In the genomic region with DNA sequence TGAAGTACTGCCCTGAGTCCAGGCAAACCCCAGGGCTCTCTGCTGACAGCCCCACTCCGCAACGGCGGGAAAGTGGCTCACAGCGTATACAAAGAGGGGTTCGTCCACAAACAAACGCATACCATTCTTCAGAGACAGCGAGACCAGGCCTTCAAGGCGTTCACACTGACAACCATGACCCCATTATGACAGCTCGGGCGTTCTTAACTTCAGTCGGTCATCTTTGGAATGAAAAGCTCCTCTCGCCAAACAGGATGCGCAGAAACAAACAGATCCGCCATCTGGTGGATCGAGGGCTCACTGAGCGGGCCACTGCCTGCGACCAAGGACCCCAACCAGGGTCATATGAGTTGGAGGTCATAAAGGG, we compare ENCODE assay signal across 7 mouse cellular contexts. TPM values are rescaled to one million over a fixed set of nuclear protein-coding genes. Genes with fewer than 3 reads are reported as not detected.
DNase-seq lines count a peak whose midpoint lies in the region; ATAC-seq and TF ChIP-seq lines count a peak whose summit lies in the region.

No protein-coding gene starts in this region.

- DNase-seq in testis, postnatal 14 days (ENCODE audit: low spot score) = no peak
- DNase-seq in embryonic facial prominence, embryonic 11.5 days (ENCODE audit: low spot score) = peak; percentile 34
- peak; percentile 1 for DNase-seq in lung, postnatal 25 days (ENCODE audit: low spot score)
- DNase-seq in ovary, adult 18-20 months (ENCODE audit: low spot score) = no peak

- H3K4me1 ChIP-seq in testis, adult 2 months (ENCODE audit: control insufficient read depth, insufficient read depth, low read length) = peaks cover 7% of the 10 kb centered on the region
- no peaks in the 10 kb centered on the region for H3K4me1 ChIP-seq in embryonic facial prominence, embryonic 11.5 days (ENCODE audit: control insufficient read depth, insufficient read depth, low read length)
- H3K4me1 ChIP-seq in hindbrain, embryonic 16.5 days (ENCODE audit: control insufficient read depth, insufficient read depth, low read depth, low read length) = peaks cover 10% of the 10 kb centered on the region
- peaks cover 6% of the 10 kb centered on the region; the same call in 1 of the 2 replicates for H3K4me1 ChIP-seq in stomach, embryonic 16.5 days (ENCODE audit: control insufficient read depth, insufficient read depth, low read length)

- no peaks in the 10 kb centered on the region for H3K36me3 ChIP-seq in testis, adult 2 months (ENCODE audit: control insufficient read depth, insufficient read depth, low read length)
- H3K36me3 ChIP-seq in embryonic facial prominence, embryonic 11.5 days (replicated peaks; ENCODE audit: control insufficient read depth, insufficient read depth, low read depth, low read length) = no peaks in the 10 kb centered on the region
- no peaks in the 10 kb centered on the region for H3K36me3 ChIP-seq in hindbrain, embryonic 16.5 days (ENCODE audit: control insufficient read depth, insufficient read depth, low read length)
- no peaks in the 10 kb centered on the region for H3K36me3 ChIP-seq in stomach, embryonic 16.5 days (ENCODE audit: control insufficient read depth, insufficient read depth, low read length)

- H3K27me3 ChIP-seq in testis, adult 2 months (ENCODE audit: control insufficient read depth, insufficient read depth, low read length) = peaks cover 9% of the 10 kb centered on the region
- no peaks in the 10 kb centered on the region for H3K27me3 ChIP-seq in embryonic facial prominence, embryonic 11.5 days (ENCODE audit: control insufficient read depth, insufficient read depth, low read length)
- H3K27me3 ChIP-seq in hindbrain, embryonic 16.5 days (replicated peaks; ENCODE audit: control insufficient read depth, insufficient read depth, low read length) = no peaks in the 10 kb centered on the region; the same call in 1 of the 2 replicates
- no peaks in the 10 kb centered on the region for H3K27me3 ChIP-seq in stomach, embryonic 16.5 days (ENCODE audit: control insufficient read depth, insufficient read depth, low read length)

- H3K27ac ChIP-seq in testis, adult 2 months (ENCODE audit: control insufficient read depth, insufficient read depth, low read depth, low read length) = no peak overlapping the region
- H3K27ac ChIP-seq in embryonic facial prominence, embryonic 11.5 days (replicated peaks; ENCODE audit: low read depth, low read length) = no peak overlapping the region
- H3K27ac ChIP-seq in hindbrain, embryonic 16.5 days (ENCODE audit: low read depth, low read length) = peak overlapping the region; percentile 90; the same call in 1 of the 2 replicates
- no peak overlapping the region; the same call in 1 of the 2 replicates for H3K27ac ChIP-seq in stomach, embryonic 16.5 days (ENCODE audit: low read length)

- TF ChIP-seq CTCF in testis, adult 2 months (IDR thresholded peaks at IDR 0.05; ENCODE audit: control insufficient read depth, insufficient read depth, insufficient replicate concordance, low read depth, low read length) = no peak

- under 1% methylated on average over 17 of the region's 17 CpGs for WGBS in embryonic facial prominence, embryonic 11.5 days
- WGBS in hindbrain, embryonic 16.5 days = under 1% methylated on average over 17 of the region's 17 CpGs
- under 1% methylated on average over 17 of the region's 17 CpGs for WGBS in stomach, embryonic 16.5 days

- peak overlapping the region; percentile 92 for H3K4me2 ChIP-seq in embryonic facial prominence, embryonic 11.5 days (ENCODE audit: low read depth, low read length)
- H3K4me2 ChIP-seq in hindbrain, embryonic 16.5 days (ENCODE audit: low read length) = peak overlapping the region; percentile 94
- H3K4me2 ChIP-seq in stomach, embryonic 16.5 days (ENCODE audit: low read depth, low read length) = peak overlapping the region; percentile 96

- H3K9ac ChIP-seq in embryonic facial prominence, embryonic 11.5 days (replicated peaks; ENCODE audit: low read length) = peak overlapping the region; percentile 76
- peak overlapping the region; percentile 89 for H3K9ac ChIP-seq in hindbrain, embryonic 16.5 days (ENCODE audit: low read depth, low read length)
- H3K9ac ChIP-seq in stomach, embryonic 16.5 days (ENCODE audit: low read length) = peak overlapping the region; percentile 81

- TF ChIP-seq POLR2A in testis, adult 2 months (IDR thresholded peaks at IDR 0.05; ENCODE audit: control insufficient read depth, low read depth, low read length) = peak; percentile 27; the same call in 1 of the 2 replicates

- peak overlapping the region; percentile 92 for H3K4me3 ChIP-seq in testis, adult 2 months (ENCODE audit: control insufficient read depth, low read depth, low read length)
- peak overlapping the region; percentile 94 for H3K4me3 ChIP-seq in embryonic facial prominence, embryonic 11.5 days (ENCODE audit: low read depth, low read length)
- peak overlapping the region; percentile 98 for H3K4me3 ChIP-seq in hindbrain, embryonic 16.5 days (ENCODE audit: low read length)
- peak overlapping the region; percentile 90 for H3K4me3 ChIP-seq in stomach, embryonic 16.5 days (replicated peaks; ENCODE audit: low read length)

- 0 out of 2 replicates have a peak, but pooled peaks have one; percentile 10 for ATAC-seq in embryonic facial prominence, embryonic 11.5 days (replicated peaks; ENCODE audit: insufficient number of reproducible peaks, low FRiP score, low TSS enrichment, low read depth)
- ATAC-seq in hindbrain, embryonic 16.5 days = peak; percentile 9; the same call in 1 of the 2 replicates
- no peak for ATAC-seq in stomach, embryonic 16.5 days (ENCODE audit: insufficient read depth, low FRiP score)

- H3K9me3 ChIP-seq in embryonic facial prominence, embryonic 11.5 days (replicated peaks; ENCODE audit: control insufficient read depth, low read length) = no peaks in the 10 kb centered on the region
- no peaks in the 10 kb centered on the region for H3K9me3 ChIP-seq in hindbrain, embryonic 16.5 days (ENCODE audit: control insufficient read depth, low read length)
- H3K9me3 ChIP-seq in stomach, embryonic 16.5 days (replicated peaks; ENCODE audit: control insufficient read depth, low read length) = no peaks in the 10 kb centered on the region

RNA-seq across cellular contexts. Expression of a gene that starts 1.5 kb away (rescaled TPM):
- polyA plus RNA-seq in testis, adult 2 months (2012; rRNA removed) = 28.2 and 32.0 TPM in 2 replicates
- 5.6 and 6.9 TPM in 2 replicates for polyA plus RNA-seq in embryonic facial prominence, embryonic 11.5 days (2014; fragmentation: Nextera tagmentation; extraction: Ambion mirVana)
- polyA plus RNA-seq in hindbrain, embryonic 16.5 days (2015; fragmentation: Nextera tagmentation; extraction: Ambion mirVana) = 4.8 and 4.9 TPM in 2 replicates
- 1.5 and 2.1 TPM in 2 replicates for polyA plus RNA-seq in stomach, embryonic 16.5 days (2015; fragmentation: Nextera tagmentation; extraction: Ambion mirVana)

RNA-seq across cellular contexts. Expression of a gene that starts 36.0 kb away (rescaled TPM):
- polyA plus RNA-seq in testis, adult 2 months (2012; rRNA removed) = 0.78 and 15.2 TPM in 2 replicates
- 4.9 and 10.2 TPM in 2 replicates for polyA plus RNA-seq in embryonic facial prominence, embryonic 11.5 days (2014; fragmentation: Nextera tagmentation; extraction: Ambion mirVana)
- 11.8 and 166 TPM in 2 replicates for polyA plus RNA-seq in hindbrain, embryonic 16.5 days (2015; fragmentation: Nextera tagmentation; extraction: Ambion mirVana)
- polyA plus RNA-seq in stomach, embryonic 16.5 days (2015; fragmentation: Nextera tagmentation; extraction: Ambion mirVana) = 120 and 1,117 TPM in 2 replicates

RNA-seq across cellular contexts. Expression of a gene that starts 52.8 kb away (rescaled TPM):
- 5.3 and 8.9 TPM in 2 replicates for polyA plus RNA-seq in testis, adult 2 months (2012; rRNA removed)
- 56.7 and 57.3 TPM in 2 replicates for polyA plus RNA-seq in embryonic facial prominence, embryonic 11.5 days (2014; fragmentation: Nextera tagmentation; extraction: Ambion mirVana)
- 86.1 and 87.4 TPM in 2 replicates for polyA plus RNA-seq in hindbrain, embryonic 16.5 days (2015; fragmentation: Nextera tagmentation; extraction: Ambion mirVana)
- polyA plus RNA-seq in stomach, embryonic 16.5 days (2015; fragmentation: Nextera tagmentation; extraction: Ambion mirVana) = 42.2 and 44.4 TPM in 2 replicates

Comparison
In these comparisons a context has a peak if more than half of its experiments do, and no peak if none do; other contexts are left out.
1. DNase-seq: peak in embryonic facial prominence, embryonic 11.5 days (single experiment) and lung, postnatal 25 days (single experiment); none in testis, postnatal 14 days (single experiment) and ovary, adult 18-20 months (single experiment).
2. Peak in every context shown above with its lines, with median percentiles within 50 percentile points of each other: H3K4me3 ChIP-seq, H3K4me2 ChIP-seq and H3K9ac ChIP-seq.